Mouse (Mus musculus) kidney, adult 8-10 months (tissue): Measurements from ENCODE around the gene Asns.

Source experiments
- DNase-seq, 2 experiments: peaks; one replicate each; pipeline ENCODE4 v3.0.0; 2022

Asns gene

DNA sequence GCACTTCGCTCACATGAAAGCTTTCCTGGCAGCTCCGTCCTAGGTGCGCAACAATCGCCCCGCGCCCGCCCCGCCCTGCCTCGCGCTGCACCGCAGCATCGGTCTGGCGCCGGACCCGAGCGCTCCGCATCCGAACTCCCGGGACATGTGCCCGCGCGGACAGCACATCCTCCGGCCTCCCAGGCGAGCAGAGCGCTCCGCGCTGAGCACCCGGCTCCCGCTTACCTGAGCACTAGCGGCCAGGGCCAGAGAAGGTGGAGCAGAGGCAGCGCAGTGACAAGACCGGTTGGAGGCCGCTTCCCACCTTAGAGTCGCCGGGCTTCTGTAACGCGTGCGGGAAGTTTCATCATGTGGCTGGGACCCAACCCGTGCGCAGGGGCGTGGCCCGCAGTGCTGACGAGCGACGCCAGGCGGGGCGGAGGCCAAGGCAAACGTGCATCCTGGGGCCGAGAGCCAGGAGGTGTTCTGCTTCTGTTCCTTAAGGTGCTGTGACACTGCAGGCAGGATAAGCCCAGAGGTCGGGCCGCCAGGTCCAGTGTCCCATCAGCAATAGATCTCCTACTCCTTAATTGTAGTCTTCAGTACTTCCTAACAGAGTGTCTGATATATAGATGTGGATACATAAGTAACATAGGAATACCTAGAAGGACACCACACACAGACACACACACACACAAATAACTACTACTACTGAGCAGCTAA, at the start of gene Asns:
Gene Asns, minus strand, starts transcription at position 371 of the 702 bp plus-strand sequence.
- DNase-seq = peak; percentile 54 to 69

- DNase-seq = no peak
Observed at GRCm38 (mm10) chr6:7741721-7742120, 48.7 kb upstream of the Asns start.

DNA sequence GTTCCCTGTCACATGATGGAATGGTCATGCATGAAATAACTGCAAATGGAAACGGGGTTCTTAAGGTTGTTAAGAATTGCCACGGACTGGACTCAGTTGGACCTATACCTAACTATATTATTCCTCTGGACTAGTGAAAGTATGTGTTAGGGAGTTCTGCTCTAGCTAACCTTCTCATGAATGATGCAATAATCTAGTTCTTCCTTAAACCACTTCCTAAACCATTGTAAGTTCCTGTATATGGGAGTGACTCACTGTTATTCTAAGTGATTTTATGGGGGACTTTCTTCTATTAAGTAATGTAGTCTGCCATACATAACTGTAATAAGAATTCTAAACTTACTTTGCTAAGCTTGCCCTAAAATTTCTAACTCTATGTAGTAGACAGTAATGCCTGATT, 44.8 kb upstream of the Asns start:
- no peak for DNase-seq

DNA sequence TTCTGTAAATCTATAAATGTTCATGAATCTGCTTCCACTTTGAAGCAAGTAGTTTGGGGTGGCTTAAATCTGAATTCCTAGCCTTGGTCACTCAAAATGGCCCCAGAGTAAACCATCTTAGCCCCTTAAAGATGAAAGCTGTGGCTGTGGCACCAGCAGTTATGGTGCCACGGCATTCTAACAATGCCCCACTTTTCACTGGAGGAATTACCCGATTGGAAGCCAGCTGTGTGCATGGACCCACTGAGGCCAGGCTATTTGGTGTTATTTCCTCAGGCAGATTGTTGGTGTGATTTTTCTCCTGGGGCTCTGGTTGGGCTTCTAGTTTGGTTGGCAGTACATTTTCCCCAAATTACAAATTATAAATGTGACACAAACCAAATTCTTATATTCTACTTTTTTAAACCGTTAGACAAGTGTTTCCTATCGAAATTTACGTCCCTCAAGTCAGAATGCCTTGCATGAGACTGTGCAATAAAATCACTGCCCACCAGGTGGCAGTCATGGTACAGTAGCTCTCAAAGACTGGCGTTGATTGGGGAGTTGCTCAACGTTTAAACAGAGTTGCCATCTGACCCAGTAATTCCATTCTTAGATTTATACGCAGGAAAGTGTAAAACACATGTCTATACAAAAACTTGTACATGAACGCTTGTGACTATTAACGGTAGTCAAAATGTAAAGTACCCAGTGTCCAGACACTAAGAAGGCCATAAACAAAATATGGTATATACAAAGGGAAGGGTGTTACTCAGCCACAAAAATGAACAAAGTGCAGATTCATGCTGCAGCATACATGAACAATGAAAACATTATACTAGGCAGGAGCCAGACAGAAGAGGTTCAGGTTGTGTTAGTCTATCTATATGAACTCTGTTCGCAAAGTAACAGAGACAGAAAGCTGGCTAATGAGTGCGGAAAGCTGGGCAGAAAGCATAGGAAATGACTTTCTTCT, 40.0 kb upstream of the Asns start:
- DNase-seq = peak; percentile 50 to 89

- no peak for DNase-seq
Observed at GRCm38 (mm10) chr6:7732097-7732496, 39.0 kb upstream of the Asns start.

GRCm38 (mm10) chr6:7729128-7729527, 36.1 kb upstream of the Asns start:
- DNase-seq = no peak

DNA sequence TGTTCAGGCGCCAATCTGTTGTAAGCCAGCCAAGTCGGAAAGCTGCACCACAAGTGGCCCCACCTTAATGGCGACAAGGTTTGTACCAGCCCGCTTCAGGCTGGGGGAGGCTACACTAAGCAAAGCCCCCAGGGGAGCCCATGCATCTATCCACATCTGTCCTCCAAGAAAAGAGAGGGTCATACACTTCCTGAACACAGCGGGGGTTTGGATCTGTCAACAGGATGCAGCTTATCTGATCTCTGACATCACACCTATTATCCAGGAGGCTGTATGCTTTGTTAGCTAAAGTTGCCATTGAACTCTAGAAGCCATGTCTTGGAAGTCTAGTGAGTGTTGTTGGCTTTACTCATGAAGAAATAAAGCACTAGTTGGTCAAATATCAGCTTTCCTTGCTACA, 35.2 kb upstream of the Asns start:
- DNase-seq = no peak

GRCm38 (mm10) chr6:7716236-7716635, 23.2 kb upstream of the Asns start:
- no peak for DNase-seq

DNA sequence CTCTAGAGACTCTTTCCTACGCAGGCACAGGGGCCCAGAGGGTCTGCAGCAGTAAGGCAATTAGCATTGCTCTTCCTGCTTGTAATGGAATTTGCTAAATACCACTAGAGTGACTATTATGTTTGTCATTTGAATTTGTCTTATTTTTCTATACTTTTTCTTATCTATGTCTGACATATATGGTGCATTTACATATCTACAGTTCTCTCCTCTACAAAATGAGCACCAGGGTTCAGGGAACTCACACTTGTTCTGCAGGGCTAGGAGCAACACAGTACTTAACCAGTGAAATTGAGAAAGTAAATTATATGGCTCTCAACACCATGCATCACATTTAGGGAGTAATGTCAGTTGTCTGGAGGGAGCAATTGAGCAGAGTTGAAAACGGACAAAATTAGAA, 21.2 kb upstream of the Asns start:
- no peak for DNase-seq

- no peak for DNase-seq
Observed at GRCm38 (mm10) chr6:7711837-7712330, 18.8 kb upstream of the Asns start.

GRCm38 (mm10) chr6:7708246-7708645, 15.2 kb upstream of the Asns start:
- DNase-seq = no peak

DNA sequence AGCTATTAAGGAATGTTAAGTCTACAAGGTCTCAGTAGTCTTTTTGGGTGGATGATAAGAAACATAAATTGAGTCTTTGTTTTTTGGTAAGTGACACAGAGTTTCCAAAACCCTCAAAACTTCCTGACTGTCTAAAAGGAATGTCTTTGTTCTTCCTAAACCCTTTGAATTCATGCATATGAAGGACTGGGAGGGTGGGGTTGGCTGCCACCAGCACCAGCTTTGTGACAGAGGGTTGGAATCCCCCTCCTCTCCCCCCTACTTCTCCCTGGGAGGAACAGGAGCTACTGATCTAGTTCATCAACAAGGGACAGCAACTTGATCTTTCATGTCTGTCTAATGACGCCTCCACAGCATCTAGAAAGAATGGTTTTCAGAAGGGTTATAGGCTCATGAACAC, 13.7 kb upstream of the Asns start:
- no peak for DNase-seq

- no peak for DNase-seq
Observed at GRCm38 (mm10) chr6:7697999-7698699, 5.1 kb upstream of the Asns start.

DNA sequence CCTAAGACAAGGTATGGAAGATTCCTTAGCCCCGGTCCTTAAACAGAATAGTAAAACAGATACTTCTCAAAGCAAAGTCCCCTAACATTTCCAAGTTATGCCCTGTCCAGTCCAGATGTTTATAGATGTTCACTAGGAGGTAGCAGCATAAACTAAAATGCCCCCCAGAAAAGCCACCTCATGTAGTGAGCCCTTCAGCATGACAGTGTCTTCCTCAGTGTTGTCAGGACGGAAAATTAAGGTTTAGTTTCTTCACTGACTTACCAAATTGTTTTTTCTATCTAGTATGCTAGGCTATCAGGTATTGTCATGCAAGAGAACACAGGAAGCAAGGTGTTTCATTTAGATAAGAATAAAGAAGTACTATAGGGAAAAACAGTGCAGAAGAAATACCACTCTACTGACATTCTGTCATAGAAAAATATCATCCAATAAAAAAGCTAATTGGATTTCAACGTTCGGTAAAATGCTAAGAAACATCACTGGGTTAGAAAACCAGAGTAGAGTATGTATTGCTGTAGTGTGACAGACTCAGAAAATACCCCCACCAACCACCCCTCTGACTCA, 4.1 kb upstream of the Asns start:
- DNase-seq = no peak

- DNase-seq = no peak
Observed at GRCm38 (mm10) chr6:7696641-7697040, 3.6 kb upstream of the Asns start.

DNA sequence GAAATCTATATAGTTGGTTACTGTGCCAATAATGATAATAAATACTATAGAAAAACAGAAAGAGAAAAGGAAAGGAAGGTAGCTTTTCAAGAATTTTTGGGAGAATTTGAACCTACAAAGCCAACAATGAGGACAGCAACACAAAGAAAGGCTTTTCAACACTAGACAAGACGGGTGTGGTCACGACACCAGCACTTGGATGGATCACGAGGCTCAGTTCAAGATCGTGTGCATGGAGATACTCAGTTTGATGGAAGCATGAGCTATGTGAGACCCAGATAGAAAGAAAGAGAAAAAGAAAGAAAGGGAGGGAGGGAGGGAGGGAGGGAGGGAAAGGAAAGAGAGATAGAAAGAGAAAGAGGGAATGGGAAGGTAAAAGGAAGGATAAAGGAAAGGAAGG, 2.8 kb upstream of the Asns start:
- DNase-seq = no peak

- no peak for DNase-seq
Observed at GRCm38 (mm10) chr6:7693666-7694065, 612 bp upstream of the Asns start.

DNA sequence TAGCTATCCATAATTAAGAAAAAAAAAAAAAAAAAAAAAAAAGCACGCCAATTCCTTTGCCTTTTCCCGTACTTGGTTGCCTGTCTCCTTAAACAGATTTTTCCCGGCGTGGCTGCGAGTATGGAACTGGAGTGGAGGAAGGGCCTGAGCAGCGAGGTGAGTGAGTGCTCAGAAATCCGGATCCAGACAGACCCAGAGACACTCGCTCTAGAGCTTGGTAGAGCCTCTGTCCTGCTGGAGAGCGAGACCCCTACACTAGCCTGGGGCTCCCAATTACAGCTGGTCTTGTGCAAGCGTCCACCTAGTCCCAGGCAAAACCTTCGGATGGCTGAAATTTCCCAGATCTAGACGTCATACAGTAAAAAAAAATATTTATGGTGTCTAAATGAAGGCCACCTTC, 603 bp downstream of the Asns start:
- DNase-seq = no peak

- no peak for DNase-seq
Observed at GRCm38 (mm10) chr6:7692037-7692436, 1.0 kb downstream of the Asns start.

DNA sequence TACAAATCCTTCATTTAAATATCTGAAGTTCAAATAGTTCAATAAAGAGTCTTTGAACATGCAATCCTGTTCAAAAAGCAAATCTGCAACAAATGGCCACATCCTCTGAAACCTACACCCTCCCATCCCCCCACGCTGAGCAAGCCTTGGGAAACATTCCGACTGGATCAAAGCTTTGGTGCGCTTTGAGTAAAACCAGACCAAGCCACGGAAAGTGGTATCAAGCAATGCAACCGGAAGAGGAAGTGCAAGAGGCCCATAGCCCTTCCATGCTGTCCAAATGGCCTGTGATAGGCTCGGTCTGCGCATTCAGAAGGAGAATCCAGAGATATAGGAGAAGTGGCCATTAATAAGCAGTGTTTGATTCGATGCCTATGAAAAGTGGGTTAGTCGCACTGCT, 2.6 kb downstream of the Asns start:
- DNase-seq = no peak

DNA sequence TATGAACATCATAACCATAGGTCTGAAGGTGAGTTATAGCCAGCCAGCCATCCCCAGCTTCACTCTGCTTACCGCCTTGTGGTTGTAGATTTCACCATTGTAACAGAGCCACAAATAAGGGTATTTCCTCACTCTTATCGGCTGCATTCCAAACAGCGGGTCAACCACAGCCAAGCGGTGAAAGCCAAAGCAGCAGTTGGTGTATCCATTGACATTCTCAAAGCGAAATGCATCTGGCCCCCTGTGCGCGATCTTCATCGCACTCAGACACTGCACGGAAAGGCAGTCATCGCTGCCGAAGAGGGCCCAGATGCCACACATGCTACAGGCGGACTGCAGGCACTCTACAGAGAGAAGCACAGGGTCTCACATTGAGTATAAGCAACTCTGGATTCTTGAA, 3.9 kb downstream of the Asns start:
- no peak for DNase-seq

DNA sequence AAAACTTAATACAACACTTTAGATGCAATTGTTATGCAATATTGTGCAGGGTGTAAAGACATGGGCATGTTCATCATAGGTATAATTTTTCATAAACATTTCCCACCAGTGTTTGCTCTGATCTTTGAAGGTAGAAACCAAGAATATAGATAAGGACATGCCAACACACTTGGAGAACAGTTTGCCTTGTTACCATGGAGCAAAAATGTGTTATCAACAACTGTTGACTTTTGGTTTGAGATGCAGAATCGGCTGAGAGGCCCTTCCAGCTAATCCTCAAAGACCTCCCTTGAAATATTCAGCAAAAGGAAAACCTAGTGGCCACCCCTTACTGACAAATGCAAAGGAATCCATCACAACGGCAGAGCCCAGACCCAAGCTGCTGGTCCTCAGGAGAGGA, 7.0 kb downstream of the Asns start:
- no peak for DNase-seq
